Mouse (Mus musculus) erythroblast, embryonic 14.5 days (primary cell): ENCODE measurements around the gene Stat2. TPM values are rescaled to one million over a fixed set of nuclear protein-coding genes. Genes with fewer than 3 reads are reported as not detected.
"Not testable (repeated sequence)": the region's sequence is repeated elsewhere in the genome, so short reads cannot be mapped to it uniquely, and the experiment has no call there.

Experiments used
- H3K27me3 ChIP-seq: 2 replicates; pipeline ENCODE4 v1.6.1; 2012; ENCODE audit warnings: inconsistent platforms; ENCODE audit not compliant: control insufficient read depth
- H3K36me3 ChIP-seq: 2 replicates; pipeline ENCODE4 v1.6.1; 2012; ENCODE audit warnings: mild to moderate bottlenecking, inconsistent platforms; ENCODE audit not compliant: control insufficient read depth
- H3K4me1 ChIP-seq: 2 replicates; pipeline ENCODE4 v1.6.1; 2012; ENCODE audit warnings: inconsistent platforms; ENCODE audit not compliant: control insufficient read depth
- H3K4me3 ChIP-seq: replicated peaks from 2 replicates; pipeline ENCODE3; 2012; ENCODE audit warnings: moderate library complexity, mild to moderate bottlenecking, inconsistent platforms
- H3K9me3 ChIP-seq: 2 replicates; pipeline ENCODE4 v1.6.1; 2012; ENCODE audit warnings: low read length, inconsistent platforms, mixed read lengths; ENCODE audit not compliant: control insufficient read depth
- GATA1 ChIP-seq: IDR thresholded peaks from 2 replicates; pipeline ENCODE4 v1.6.1; 2012; ENCODE audit warnings: low read length, inconsistent platforms, mixed read lengths
- TAL1 ChIP-seq: IDR thresholded peaks from 3 replicates; pipeline ENCODE4 v1.6.1; 2012; ENCODE audit warnings: low read length, inconsistent platforms, mixed read lengths
- polyA plus RNA-seq: library from polyadenylated mRNA; stranded (reverse); fragments of >175 nt; gene quantifications from 2 replicates; pipeline ENCODE4 v1.2.3, GENCODE M21; 2012

The Stat2 gene
- polyA plus RNA-seq, 1 experiment: 0.16 TPM

- TF ChIP-seq TAL1 (no peak), GATA1 (no peak)
- no peaks in the 10 kb centered on the region for H3K4me1 ChIP-seq
- H3K27me3 ChIP-seq: no peaks in the 10 kb centered on the region
- H3K4me3 ChIP-seq: no peak within 1 kb of the TSS
- peaks cover 47% of the 10 kb centered on the region for H3K36me3 ChIP-seq
- no peaks in the 10 kb centered on the region for H3K9me3 ChIP-seq
Observed at GRCm38 (mm10) chr10:128253677-128254255, 16.6 kb upstream of the Stat2 start, which contains the start of gene Apon. Apon (plus strand) TSS chr10:128254096.

GRCm38 (mm10) chr10:128255925-128256324 lies 14.4 kb upstream of the Stat2 start:
- TF ChIP-seq GATA1 (no peak), TAL1 (no peak)
- Histone ChIP-seq H3K36me3 (peaks cover 25% of the 10 kb centered on the region), H3K4me3 (no peak overlapping the region), H3K4me1 (no peaks in the 10 kb centered on the region; the same call in 1 of the 2 replicates), H3K9me3 (no peaks in the 10 kb centered on the region), H3K27me3 (no peaks in the 10 kb centered on the region)

GRCm38 (mm10) chr10:128256328-128256727 lies 14.0 kb upstream of the Stat2 start:
- Histone ChIP-seq H3K36me3 (peaks cover 21% of the 10 kb centered on the region), H3K4me3 (no peak overlapping the region), H3K4me1 (no peaks in the 10 kb centered on the region; the same call in 1 of the 2 replicates), H3K27me3 (no peaks in the 10 kb centered on the region), H3K9me3 (no peaks in the 10 kb centered on the region)
- TF ChIP-seq TAL1: no peak
- no peak for TF ChIP-seq GATA1

GRCm38 (mm10) chr10:128258953-128259352 lies 11.4 kb upstream of the Stat2 start:
- Histone ChIP-seq H3K27me3 (no peaks in the 10 kb centered on the region), H3K36me3 (no peaks in the 10 kb centered on the region; the same call in 1 of the 2 replicates), H3K4me3 (no peak overlapping the region), H3K9me3 (no peaks in the 10 kb centered on the region), H3K4me1 (no peaks in the 10 kb centered on the region; the same call in 1 of the 2 replicates)
- no peak for TF ChIP-seq TAL1
- no peak for TF ChIP-seq GATA1

- Histone ChIP-seq H3K27me3 (no peaks in the 10 kb centered on the region), H3K4me3 (no peak overlapping the region)
- TF ChIP-seq TAL1: no peak
- TF ChIP-seq GATA1: no peak
Observed at GRCm38 (mm10) chr10:128259946-128260345, 10.4 kb upstream of the Stat2 start.

GRCm38 (mm10) chr10:128260376-128260775 lies 10.0 kb upstream of the Stat2 start:
- not testable (repeated sequence) for H3K27me3 ChIP-seq, H3K9me3 ChIP-seq, H3K36me3 ChIP-seq, H3K4me3 ChIP-seq, H3K4me1 ChIP-seq

More at GRCm38 (mm10) chr10:128259946-128260345, 10.4 kb upstream of the Stat2 start:
- Histone ChIP-seq H3K4me1 (no peaks in the 10 kb centered on the region; the same call in 1 of the 2 replicates), H3K36me3 (no peaks in the 10 kb centered on the region), H3K9me3 (no peaks in the 10 kb centered on the region)

GRCm38 (mm10) chr10:128262300-128262699 lies 8.1 kb upstream of the Stat2 start:
- H3K27me3 ChIP-seq: no peaks in the 10 kb centered on the region
- no peaks in the 10 kb centered on the region for H3K9me3 ChIP-seq
- H3K4me1 ChIP-seq: no peaks in the 10 kb centered on the region; the same call in 1 of the 2 replicates
- H3K4me3 ChIP-seq: no peak overlapping the region
- TF ChIP-seq TAL1: no peak
- no peak for TF ChIP-seq GATA1
- H3K36me3 ChIP-seq: no peaks in the 10 kb centered on the region

GRCm38 (mm10) chr10:128263393-128264310 lies 6.7 kb upstream of the Stat2 start:
- Histone ChIP-seq H3K27me3 (no peaks in the 10 kb centered on the region), H3K9me3 (no peaks in the 10 kb centered on the region), H3K4me3 (no peak overlapping the region), H3K36me3 (no peaks in the 10 kb centered on the region), H3K4me1 (peaks cover under 1% of the 10 kb centered on the region; the same call in 1 of the 2 replicates)
- TF ChIP-seq GATA1 (no peak), TAL1 (peak; percentile 3; the same call in 1 of the 3 replicates)

GRCm38 (mm10) chr10:128268371-128268770 lies 2.0 kb upstream of the Stat2 start, which contains the start of gene Apof:
Apof (plus strand) TSS chr10:128268671.
- H3K27me3 ChIP-seq: no peaks in the 10 kb centered on the region
- H3K36me3 ChIP-seq: peaks cover 2% of the 10 kb centered on the region; the same call in 1 of the 2 replicates
- peaks cover 29% of the 10 kb centered on the region for H3K4me1 ChIP-seq
- no peak for TF ChIP-seq GATA1
- TF ChIP-seq TAL1: no peak
- H3K9me3 ChIP-seq: no peaks in the 10 kb centered on the region
- H3K4me3 ChIP-seq: peak within 1 kb of the TSS; percentile 86
